Mouse (Mus musculus) heart, adult 2 months (tissue): ENCODE measurements around the gene Ssh2. TPM values are rescaled to one million over a fixed set of nuclear protein-coding genes. Genes with fewer than 3 reads are reported as not detected.
"Not testable (repeated sequence)": the region's sequence is repeated elsewhere in the genome, so short reads cannot be mapped to it uniquely, and the experiment has no call there.

Source experiments
- DNase-seq, 2 experiments: peaks; one replicate each; pipeline ENCODE4 v3.0.0; 2021
- H3K27ac ChIP-seq: fragments of 200-600 bp; 2 replicates; pipeline ENCODE4 v1.8.1; 2022
- H3K27me3 ChIP-seq: fragments of 200-500 bp; 2 replicates; pipeline ENCODE4 v1.6.1; 2012; ENCODE audit warnings: mild to moderate bottlenecking, low read length, inconsistent platforms, mixed read lengths; ENCODE audit not compliant: control insufficient read depth, insufficient read depth
- H3K36me3 ChIP-seq: fragments of 200-500 bp; 2 replicates; pipeline ENCODE4 v1.6.1; 2012; ENCODE audit warnings: low read length, inconsistent platforms; ENCODE audit not compliant: control insufficient read depth, insufficient read depth
- H3K4me1 ChIP-seq: fragments of 200-500 bp; 2 replicates; pipeline ENCODE4 v1.6.1; 2011; ENCODE audit warnings: low read length; ENCODE audit not compliant: control insufficient read depth, insufficient read depth
- H3K4me3 ChIP-seq: fragments of 200-600 bp; 2 replicates; pipeline ENCODE4 v1.8.1; 2022
- H3K79me2 ChIP-seq: fragments of 200-500 bp; replicated peaks from 2 replicates; pipeline ENCODE4 v1.6.1; 2012; ENCODE audit warnings: mild to moderate bottlenecking, inconsistent platforms, low read length, moderate library complexity, mixed read lengths; ENCODE audit not compliant: control insufficient read depth, insufficient read depth
- H3K9ac ChIP-seq: fragments of 200-500 bp; 2 replicates; pipeline ENCODE4 v1.6.1; 2012; ENCODE audit warnings: low read depth, mild to moderate bottlenecking, control low read depth, inconsistent platforms, low read length, mixed read lengths
- CTCF ChIP-seq: fragments of 200-600 bp; IDR thresholded peaks from 2 replicates; pipeline ENCODE4 v1.8.1; 2022; ENCODE audit warnings: antibody characterized with exemption, mild to moderate bottlenecking, moderate library complexity
- EP300 ChIP-seq: fragments of 200-500 bp; IDR thresholded peaks from 2 replicates; pipeline ENCODE4 v1.6.1; 2011; ENCODE audit warnings: low read depth, low read length, control low read depth; ENCODE audit not compliant: insufficient read depth
- POLR2A ChIP-seq: fragments of 200-500 bp; IDR thresholded peaks from 2 replicates; pipeline ENCODE4 v1.6.1; 2011; ENCODE audit warnings: mild to moderate bottlenecking, low read depth, low read length, control low read depth; ENCODE audit not compliant: insufficient read depth
- WGBS: fragments of 180-500 bp; shearing (Covaris S2); methylation state at CpG from one replicate; pipeline ENCODE4 v1.1.7; 2018; 5-methylcytosine and 5-hydroxymethylcytosine counted together
- intact Hi-C: fragments of 180-260 bp; cut with DNase I; formaldehyde crosslinking; loops from one replicate; pipeline ENCODE4 v1.15.1; 2025
- polyA plus RNA-seq: library from polyadenylated mRNA; depleted of rRNA; stranded (reverse); fragments of >200 nt; gene quantifications from 2 replicates; pipeline ENCODE4 v1.2.3, GENCODE M21; 2012
- total RNA-seq, 2 experiments: library from RNA; stranded (reverse); gene quantifications; 2 replicates each; pipeline ENCODE4 v1.2.3; 2021

Gene Ssh2
- total and polyA plus RNA-seq, 3 experiments = 22.6 to 76.5 (median 73.7) TPM

GRCm38 (mm10) chr11:77384151-77384550 is 168.1 kb downstream of the Ssh2 start:
- intact Hi-C loops = no loop called here
- WGBS = 32% methylated on average over 3 of the region's 3 CpGs
- no peak for TF ChIP-seq EP300
- TF ChIP-seq POLR2A = no peak
- TF ChIP-seq CTCF = no peak
- Histone ChIP-seq H3K27ac (peak overlapping the region; percentile 66), H3K27me3 (no peaks in the 10 kb centered on the region), H3K36me3 (peaks cover 52% of the 10 kb centered on the region), H3K4me3 (no peak overlapping the region), H3K79me2 (peaks cover 9% of the 10 kb centered on the region), H3K9ac (no peak overlapping the region), H3K4me1 (peaks cover 30% of the 10 kb centered on the region)
- DNase-seq = no peak

DNA sequence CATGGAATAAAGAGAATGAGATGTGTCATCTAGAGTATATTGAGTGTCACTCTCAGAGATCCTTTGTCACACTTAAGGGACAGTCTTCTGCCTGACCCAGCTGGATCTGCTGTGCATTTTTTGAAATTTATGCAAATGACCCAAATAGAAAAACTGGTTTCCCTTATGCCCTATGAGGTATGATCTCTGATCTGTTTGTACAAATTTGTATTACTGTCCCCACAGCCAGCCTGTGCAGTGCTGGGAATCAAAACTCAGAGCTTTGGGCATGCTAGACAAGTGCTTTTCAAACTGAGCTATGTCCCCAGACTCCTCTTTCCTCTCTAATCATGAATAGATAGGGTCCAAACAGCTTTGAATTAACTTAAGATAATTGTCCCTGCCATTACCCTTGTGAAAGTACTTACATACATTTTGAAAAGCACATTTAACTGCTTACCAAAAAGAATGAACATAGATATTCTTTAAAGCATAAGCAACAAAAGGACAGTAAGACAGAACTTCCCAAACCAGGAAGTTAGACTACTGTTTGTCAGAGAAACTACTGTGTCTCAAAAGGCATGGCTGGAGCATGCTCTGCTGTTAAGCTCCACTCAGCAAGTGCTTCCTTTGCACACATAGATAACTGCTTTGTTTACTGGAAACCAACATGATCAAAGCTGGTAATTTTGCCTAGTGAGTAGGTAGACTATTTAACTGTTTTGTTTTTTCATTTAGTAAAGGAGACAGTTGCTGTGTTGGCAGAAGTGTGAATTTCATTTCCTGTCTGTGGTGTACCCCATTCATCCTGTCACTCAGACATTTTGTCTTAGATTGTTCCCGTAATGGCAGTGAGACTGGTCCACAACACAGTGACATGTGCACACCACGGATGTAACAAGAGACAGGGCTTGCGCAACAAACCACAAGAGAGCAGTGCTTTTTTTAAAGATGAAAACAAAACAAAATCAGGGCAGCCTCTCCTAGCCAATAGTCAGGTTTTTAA is 169.9 kb downstream of the Ssh2 start:
- intact Hi-C loops = loop anchor here (2.0 kb wide), 1 partner anchor 37 kb away; no protein-coding TSS in a partner anchor
- 8% methylated on average over 3 of the region's 3 CpGs for WGBS
- H3K9ac ChIP-seq = no peak overlapping the region

DNA sequence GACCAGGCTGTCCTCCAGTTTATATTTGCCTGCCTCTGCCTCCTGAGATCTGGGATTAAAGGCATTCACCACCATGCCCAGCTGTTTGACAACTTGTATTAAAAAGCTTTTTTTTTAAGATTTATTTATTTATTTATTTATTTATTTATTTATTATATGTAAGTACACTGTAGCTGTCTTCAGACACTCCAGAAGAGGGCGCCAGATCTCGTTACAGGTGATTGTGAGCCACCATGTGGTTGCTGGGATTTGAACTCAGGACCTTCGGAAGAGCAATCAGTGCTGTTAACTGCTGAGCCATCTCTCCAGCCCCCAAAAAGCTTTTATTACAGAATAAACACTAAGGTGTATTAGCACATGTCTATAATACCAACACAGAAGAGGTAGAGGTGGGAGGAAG is 172.1 kb downstream of the Ssh2 start:
- Histone ChIP-seq H3K4me1 (peaks cover 22% of the 10 kb centered on the region), H3K36me3 (peaks cover 45% of the 10 kb centered on the region)
- H3K9ac ChIP-seq, H3K79me2 ChIP-seq, intact Hi-C loops, DNase-seq, H3K4me3 ChIP-seq, H3K27me3 ChIP-seq, H3K27ac ChIP-seq: not testable (repeated sequence)
- peak; percentile 54 for TF ChIP-seq CTCF
- WGBS = 95% methylated on average over 3 of the region's 3 CpGs

More for the DNA sequence above, 169.9 kb downstream of the Ssh2 start:
- Histone ChIP-seq H3K27ac (peak overlapping the region; percentile 66), H3K4me1 (peaks cover 26% of the 10 kb centered on the region), H3K4me3 (no peak overlapping the region), H3K27me3 (no peaks in the 10 kb centered on the region), H3K79me2 (peaks cover 7% of the 10 kb centered on the region), H3K36me3 (peaks cover 45% of the 10 kb centered on the region)
- TF ChIP-seq POLR2A = 0 out of 2 replicates have a peak, but pooled peaks have one; percentile 35
- TF ChIP-seq EP300 = peak; percentile 80; the same call in 1 of the 2 replicates
- TF ChIP-seq CTCF = no peak
- peak in 1 of 2 experiments; percentile 80 for DNase-seq

GRCm38 (mm10) chr11:77395539-77395938 is 179.5 kb downstream of the Ssh2 start:
- Histone ChIP-seq H3K27ac (no peak overlapping the region), H3K36me3 (peaks cover 41% of the 10 kb centered on the region), H3K9ac (no peak overlapping the region), H3K79me2 (peaks cover 8% of the 10 kb centered on the region), H3K27me3 (no peaks in the 10 kb centered on the region), H3K4me3 (no peak overlapping the region), H3K4me1 (peaks cover under 1% of the 10 kb centered on the region; the same call in 1 of the 2 replicates)
- no peak for TF ChIP-seq EP300
- no peak for TF ChIP-seq POLR2A
- TF ChIP-seq CTCF = no peak
- no peak for DNase-seq
- 76% methylated on average over 2 of the region's 2 CpGs for WGBS
- intact Hi-C loops = no loop called here

DNA sequence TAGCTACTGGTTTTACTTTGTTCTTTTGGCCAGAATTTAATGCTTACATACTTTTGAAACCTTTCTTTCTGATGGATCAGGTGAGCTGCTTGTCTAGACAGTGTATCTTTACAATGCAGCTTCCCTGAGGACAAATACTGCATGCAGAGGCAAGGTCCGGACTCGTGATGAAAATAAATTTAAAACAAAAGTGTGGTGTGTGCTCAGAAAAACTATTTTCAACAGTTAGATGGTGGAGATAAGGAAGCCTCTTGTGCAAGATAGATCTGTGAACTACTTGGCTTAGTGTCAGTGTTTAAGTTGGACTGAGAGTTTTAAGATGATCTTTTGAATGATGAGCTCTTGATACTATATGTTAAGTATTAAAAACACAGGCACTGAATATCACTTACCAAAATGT is 186.4 kb downstream of the Ssh2 start:
- H3K27ac ChIP-seq = no peak overlapping the region
- peaks cover 8% of the 10 kb centered on the region for H3K79me2 ChIP-seq
- DNase-seq = no peak
- no peak overlapping the region for H3K4me3 ChIP-seq
- H3K36me3 ChIP-seq = peaks cover 54% of the 10 kb centered on the region
- WGBS = 42% methylated on average over 2 of the region's 2 CpGs
- peaks cover 5% of the 10 kb centered on the region for H3K4me1 ChIP-seq
- H3K27me3 ChIP-seq = no peaks in the 10 kb centered on the region
- TF ChIP-seq POLR2A (no peak), CTCF (no peak), EP300 (no peak)
- no peak overlapping the region for H3K9ac ChIP-seq
- intact Hi-C loops = no loop called here

GRCm38 (mm10) chr11:77406329-77406728 is 190.2 kb downstream of the Ssh2 start:
- Histone ChIP-seq H3K36me3 (peaks cover 54% of the 10 kb centered on the region), H3K9ac (no peak overlapping the region), H3K27ac (no peak overlapping the region), H3K79me2 (peaks cover 6% of the 10 kb centered on the region), H3K27me3 (no peaks in the 10 kb centered on the region), H3K4me1 (peaks cover 11% of the 10 kb centered on the region), H3K4me3 (no peak overlapping the region)
- intact Hi-C loops = no loop called here
- TF ChIP-seq POLR2A (no peak), CTCF (no peak), EP300 (no peak)
- 66% methylated on average over 2 of the region's 2 CpGs for WGBS
- DNase-seq = no peak
